Mouse (Mus musculus): ENCODE data around the gene Efna3. TPM values are rescaled to one million over a fixed set of nuclear protein-coding genes. Genes with fewer than 3 reads are reported as not detected.
A peak's percentile ranks its signal among the peaks of the same experiment; 100 is the strongest.

The Efna3 gene
- polyA plus RNA-seq, 1 experiment from 2014 or later, result 6.4 TPM

- H3K9me3 ChIP-seq (ENCODE audit: control insufficient read depth, low read length), result no peaks in the 10 kb centered on the region
- 79% methylated on average over 6 of the region's 6 CpGs for WGBS
- no peaks in the 10 kb centered on the region for H3K36me3 ChIP-seq (ENCODE audit: control insufficient read depth, insufficient read depth, low read length)
- ATAC-seq (ENCODE audit: low FRiP score) (no peak), DNase-seq (ENCODE audit: low spot score, missing footprints) (no peak)
- H3K4me3 ChIP-seq (ENCODE audit: low read depth, low read length), result no peak overlapping the region
- H3K4me1 ChIP-seq (ENCODE audit: control insufficient read depth, insufficient read depth, low read length), result no peaks in the 10 kb centered on the region
- no peak overlapping the region for H3K27ac ChIP-seq (ENCODE audit: low read depth, low read length)
- H3K9ac ChIP-seq (ENCODE audit: low read length), result no peak overlapping the region
- no peaks in the 10 kb centered on the region; the same call in 1 of the 2 replicates for H3K27me3 ChIP-seq (ENCODE audit: control insufficient read depth, insufficient read depth, low read length)
- H3K4me2 ChIP-seq, result no peak overlapping the region
These were observed 32.7 kb upstream of the Efna3 start for GRCm38 (mm10) chr3:89355512-89355902.

- WGBS, result 19% methylated on average over 5 of the region's 5 CpGs
- peaks cover 2% of the 10 kb centered on the region for H3K27me3 ChIP-seq (ENCODE audit: control insufficient read depth, insufficient read depth, low read length)
- no peak overlapping the region for H3K4me2 ChIP-seq
- no peak overlapping the region for H3K27ac ChIP-seq (ENCODE audit: low read depth, low read length)
- H3K4me1 ChIP-seq (ENCODE audit: control insufficient read depth, insufficient read depth, low read length), result peaks cover 4% of the 10 kb centered on the region
- H3K4me3 ChIP-seq (ENCODE audit: low read depth, low read length), result no peak overlapping the region
- DNase-seq (ENCODE audit: low spot score, missing footprints) (peak; percentile 98), ATAC-seq (ENCODE audit: low FRiP score) (peak; percentile 28; the same call in 1 of the 2 replicates)
- H3K9ac ChIP-seq (ENCODE audit: low read length), result no peak overlapping the region
- H3K9me3 ChIP-seq (ENCODE audit: control insufficient read depth, low read length), result no peaks in the 10 kb centered on the region
- no peaks in the 10 kb centered on the region for H3K36me3 ChIP-seq (ENCODE audit: control insufficient read depth, insufficient read depth, low read length)
These were observed 32.2 kb upstream of the Efna3 start for GRCm38 (mm10) chr3:89354816-89355511.

- Histone ChIP-seq H3K9me3 (ENCODE audit: control insufficient read depth, low read length) (no peaks in the 10 kb centered on the region), H3K36me3 (ENCODE audit: control insufficient read depth, insufficient read depth, low read length) (no peaks in the 10 kb centered on the region), H3K4me1 (ENCODE audit: control insufficient read depth, insufficient read depth, low read length) (peaks cover 13% of the 10 kb centered on the region), H3K27ac (ENCODE audit: low read depth, low read length) (no peak overlapping the region), H3K4me3 (ENCODE audit: low read depth, low read length) (no peak overlapping the region), H3K4me2 (no peak overlapping the region), H3K27me3 (ENCODE audit: control insufficient read depth, insufficient read depth, low read length) (peaks cover 10% of the 10 kb centered on the region), H3K9ac (ENCODE audit: low read length) (no peak overlapping the region)
- WGBS, result 66% methylated on average over 5 of the region's 5 CpGs
- DNase-seq (ENCODE audit: low spot score, missing footprints) (no peak), ATAC-seq (ENCODE audit: low FRiP score) (no peak)
These were observed 28.5 kb upstream of the Efna3 start for GRCm38 (mm10) chr3:89351271-89351670.

GRCm38 (mm10) chr3:89349869-89350501 is 27.2 kb upstream of the Efna3 start, which contains the start of gene Adam15:
Gene Adam15, minus strand, starts transcription at chr3:89349996.
- WGBS, result 2% methylated on average over 47 of the region's 59 CpGs
- H3K27me3 ChIP-seq (ENCODE audit: control insufficient read depth, insufficient read depth, low read length), result peaks cover 10% of the 10 kb centered on the region
- H3K9me3 ChIP-seq (ENCODE audit: control insufficient read depth, low read length), result no peaks in the 10 kb centered on the region
- H3K4me2 ChIP-seq, result peak within 1 kb of the TSS; percentile 95
- peak; percentile 100 for DNase-seq (ENCODE audit: low spot score, missing footprints)
- peaks cover 13% of the 10 kb centered on the region for H3K4me1 ChIP-seq (ENCODE audit: control insufficient read depth, insufficient read depth, low read length)
- no peaks in the 10 kb centered on the region for H3K36me3 ChIP-seq (ENCODE audit: control insufficient read depth, insufficient read depth, low read length)
- ATAC-seq (ENCODE audit: low FRiP score), result peak; percentile 93
- H3K9ac ChIP-seq (ENCODE audit: low read length), result peak within 1 kb of the TSS; percentile 56
- peak within 1 kb of the TSS; percentile 57 for H3K4me3 ChIP-seq (ENCODE audit: low read depth, low read length)
- no peak within 1 kb of the TSS; the same call in 1 of the 2 replicates for H3K27ac ChIP-seq (ENCODE audit: low read depth, low read length)

GRCm38 (mm10) chr3:89348911-89349868 is 26.4 kb upstream of the Efna3 start:
- Histone ChIP-seq H3K9me3 (ENCODE audit: control insufficient read depth, low read length) (no peaks in the 10 kb centered on the region), H3K27me3 (ENCODE audit: control insufficient read depth, insufficient read depth, low read length) (peaks cover 10% of the 10 kb centered on the region), H3K4me2 (peak overlapping the region; percentile 95), H3K27ac (ENCODE audit: low read depth, low read length) (no peak overlapping the region; the same call in 1 of the 2 replicates), H3K4me1 (ENCODE audit: control insufficient read depth, insufficient read depth, low read length) (peaks cover 13% of the 10 kb centered on the region), H3K36me3 (ENCODE audit: control insufficient read depth, insufficient read depth, low read length) (no peaks in the 10 kb centered on the region), H3K4me3 (ENCODE audit: low read depth, low read length) (peak overlapping the region; percentile 57), H3K9ac (ENCODE audit: low read length) (peak overlapping the region; percentile 56)
- 1% methylated on average over 38 of the region's 38 CpGs for WGBS
- peak; percentile 51 for ATAC-seq (ENCODE audit: low FRiP score)
- peak; percentile 93 for DNase-seq (ENCODE audit: low spot score, missing footprints)

- H3K4me3 ChIP-seq (ENCODE audit: low read depth, low read length), result no peak overlapping the region
- WGBS, result 55% methylated on average over 1 of the region's 1 CpGs
These were observed 25.2 kb upstream of the Efna3 start for GRCm38 (mm10) chr3:89347916-89348315.

GRCm38 (mm10) chr3:89346815-89347540 is 24.2 kb upstream of the Efna3 start:
- DNase-seq (ENCODE audit: low spot score, missing footprints) (no peak), ATAC-seq (ENCODE audit: low FRiP score) (no peak)
- H3K36me3 ChIP-seq (ENCODE audit: control insufficient read depth, insufficient read depth, low read length), result no peaks in the 10 kb centered on the region
- no peaks in the 10 kb centered on the region for H3K9me3 ChIP-seq (ENCODE audit: control insufficient read depth, low read length)
- no peak overlapping the region for H3K9ac ChIP-seq (ENCODE audit: low read length)
- H3K4me1 ChIP-seq (ENCODE audit: control insufficient read depth, insufficient read depth, low read length), result peaks cover 13% of the 10 kb centered on the region
- H3K27me3 ChIP-seq (ENCODE audit: control insufficient read depth, insufficient read depth, low read length), result peaks cover 10% of the 10 kb centered on the region
- H3K4me3 ChIP-seq (ENCODE audit: low read depth, low read length), result no peak overlapping the region
- WGBS, result 82% methylated on average over 10 of the region's 10 CpGs
- 0 out of 2 replicates have a peak overlapping the region, but pooled peaks have one; percentile 3 for H3K4me2 ChIP-seq
- H3K27ac ChIP-seq (ENCODE audit: low read depth, low read length), result no peak overlapping the region

More at GRCm38 (mm10) chr3:89347916-89348315, 25.2 kb upstream of the Efna3 start:
- H3K9me3 ChIP-seq (ENCODE audit: control insufficient read depth, low read length), result no peaks in the 10 kb centered on the region
- H3K36me3 ChIP-seq (ENCODE audit: control insufficient read depth, insufficient read depth, low read length), result no peaks in the 10 kb centered on the region
- peaks cover 13% of the 10 kb centered on the region for H3K4me1 ChIP-seq (ENCODE audit: control insufficient read depth, insufficient read depth, low read length)
- H3K9ac ChIP-seq (ENCODE audit: low read length), result no peak overlapping the region
- peaks cover 10% of the 10 kb centered on the region for H3K27me3 ChIP-seq (ENCODE audit: control insufficient read depth, insufficient read depth, low read length)
- H3K4me2 ChIP-seq, result no peak overlapping the region
- H3K27ac ChIP-seq (ENCODE audit: low read depth, low read length), result no peak overlapping the region
- DNase-seq (ENCODE audit: low spot score, missing footprints), result no peak
- ATAC-seq (ENCODE audit: low FRiP score), result no peak

GRCm38 (mm10) chr3:89343279-89343678 is 20.5 kb upstream of the Efna3 start:
- H3K36me3 ChIP-seq (ENCODE audit: control insufficient read depth, insufficient read depth, low read length), result no peaks in the 10 kb centered on the region
- H3K27ac ChIP-seq (ENCODE audit: low read depth, low read length), result no peak overlapping the region
- ATAC-seq (ENCODE audit: low FRiP score), result no peak
- H3K4me1 ChIP-seq (ENCODE audit: control insufficient read depth, insufficient read depth, low read length), result peaks cover 12% of the 10 kb centered on the region
- H3K4me2 ChIP-seq, result no peak overlapping the region
- no peaks in the 10 kb centered on the region for H3K9me3 ChIP-seq (ENCODE audit: control insufficient read depth, low read length)
- no peak overlapping the region for H3K4me3 ChIP-seq (ENCODE audit: low read depth, low read length)
- 88% methylated on average over 7 of the region's 7 CpGs for WGBS
- no peak for DNase-seq (ENCODE audit: low spot score, missing footprints)
- H3K27me3 ChIP-seq (ENCODE audit: control insufficient read depth, insufficient read depth, low read length), result peaks cover 4% of the 10 kb centered on the region; the same call in 1 of the 2 replicates
- no peak overlapping the region for H3K9ac ChIP-seq (ENCODE audit: low read length)
